Mouse (Mus musculus): ENCODE data around the gene Irs1.

GRCm38 (mm10) chr1:82284403-82284802 is 6.8 kb downstream of the Irs1 start:
- TF ChIP-seq CTCF (IDR thresholded peaks at IDR 0.05; ENCODE audit: insufficient read depth, low read length): no peak
- no peak for TF ChIP-seq POLR2A (IDR thresholded peaks at IDR 0.05; ENCODE audit: borderline replicate concordance, extremely low read depth, low read depth, low read length)
